Mouse (Mus musculus) intestine, postnatal 0 days (tissue): ENCODE measurements at regions not wholly inside any gene's neighbourhood (a gene's known extent, or its start where the extent isn't known, plus 50 kb on each side); places are given as distances from the start of the nearest gene placed in this dataset.
"Not testable (repeated sequence)": the region's sequence is repeated elsewhere in the genome, so short reads cannot be mapped to it uniquely, and the experiment has no call there.

ENCODE experiments used
- ATAC-seq: fragments of 200-750 bp; cut with Nextera tagmentation; 2 replicates; pipeline ENCODE4 v1.8.0; 2017; ENCODE audit warnings: mild to moderate bottlenecking, moderate TSS enrichment, moderate library complexity
- H3K27ac ChIP-seq: fragments of 300-500 bp; sonication (generic); 2 replicates; pipeline ENCODE4 v1.5.1; 2014; ENCODE audit warnings: mild to moderate bottlenecking, low read depth, low read length, moderate library complexity
- H3K27me3 ChIP-seq: fragments of 300-500 bp; sonication (generic); replicated peaks from 2 replicates; pipeline ENCODE4 v1.6.1; 2014; ENCODE audit warnings: low read length, mixed read lengths; ENCODE audit not compliant: control insufficient read depth, insufficient read depth
- H3K36me3 ChIP-seq: fragments of 300-500 bp; sonication (generic); 2 replicates; pipeline ENCODE4 v1.6.1; 2014; ENCODE audit warnings: mild to moderate bottlenecking, moderate library complexity; ENCODE audit not compliant: control insufficient read depth, insufficient read depth
- H3K4me1 ChIP-seq: fragments of 300-500 bp; sonication (generic); replicated peaks from 2 replicates; pipeline ENCODE4 v1.6.1; 2014; ENCODE audit warnings: antibody characterized with exemption, low read length, mixed read lengths; ENCODE audit not compliant: control insufficient read depth, insufficient read depth
- H3K4me2 ChIP-seq: fragments of 300-500 bp; sonication (generic); replicated peaks from 2 replicates; pipeline ENCODE4 v1.6.1; 2014; ENCODE audit warnings: low read depth, mild to moderate bottlenecking, moderate library complexity
- H3K4me3 ChIP-seq: fragments of 300-500 bp; sonication (generic); 2 replicates; pipeline ENCODE4 v1.5.1; 2014; ENCODE audit warnings: low read depth, low read length
- H3K9ac ChIP-seq: fragments of 300-500 bp; sonication (generic); 2 replicates; pipeline ENCODE4 v1.6.1; 2014; ENCODE audit warnings: mild to moderate bottlenecking, low read depth, low read length
- H3K9me3 ChIP-seq: fragments of 300-500 bp; sonication (generic); 2 replicates; pipeline ENCODE4 v1.6.1; 2016; ENCODE audit warnings: mixed run types; ENCODE audit not compliant: control insufficient read depth
- CTCF ChIP-seq: sonication (generic); IDR thresholded peaks from 2 replicates; pipeline ENCODE4 v1.5.1; 2016; ENCODE audit warnings: low read depth, mild to moderate bottlenecking, control low read depth, antibody characterized with exemption, moderate library complexity
- WGBS: fragments of 180-500 bp; shearing (Covaris S2); extraction: QIAGEN DNeasy Blood & Tissue Kit; methylation state at CpG from one replicate; pipeline ENCODE4 v1.1.7; 2014; 5-methylcytosine and 5-hydroxymethylcytosine counted together

- no peak for TF ChIP-seq CTCF
- ATAC-seq, result peak; percentile 96
- no peak overlapping the region for H3K9ac ChIP-seq
- no peaks in the 10 kb centered on the region for H3K27me3 ChIP-seq
- H3K36me3 ChIP-seq, result no peaks in the 10 kb centered on the region
- H3K27ac ChIP-seq, result peak overlapping the region; percentile 23; the same call in 1 of the 2 replicates
- no peaks in the 10 kb centered on the region for H3K9me3 ChIP-seq
- WGBS, result 41% methylated on average over 7 of the region's 7 CpGs
- no peak overlapping the region for H3K4me2 ChIP-seq
- H3K4me1 ChIP-seq, result no peaks in the 10 kb centered on the region
- H3K4me3 ChIP-seq, result no peak overlapping the region
Observed at GRCm38 (mm10) chr17:50346451-50347192, 53.2 kb upstream of the Dazl start.

- 78% methylated on average over 2 of the region's 2 CpGs for WGBS
- TF ChIP-seq CTCF, result peak; percentile 58
- not testable (repeated sequence) for H3K9me3 ChIP-seq, H3K4me2 ChIP-seq, H3K4me3 ChIP-seq, H3K36me3 ChIP-seq, ATAC-seq, H3K4me1 ChIP-seq, H3K9ac ChIP-seq, H3K27me3 ChIP-seq, H3K27ac ChIP-seq
Observed at GRCm38 (mm10) chr17:50353818-50354217, 60.4 kb upstream of the Dazl start.

- H3K4me2 ChIP-seq, result no peak overlapping the region
- H3K4me3 ChIP-seq, result no peak overlapping the region
- H3K27me3 ChIP-seq, result no peaks in the 10 kb centered on the region
- H3K36me3 ChIP-seq, result no peaks in the 10 kb centered on the region
- no peak for ATAC-seq
- no peak overlapping the region for H3K27ac ChIP-seq
- H3K4me1 ChIP-seq, result no peaks in the 10 kb centered on the region
- TF ChIP-seq CTCF, result no peak
- no peak overlapping the region for H3K9ac ChIP-seq
- 91% methylated on average over 6 of the region's 6 CpGs for WGBS
- no peaks in the 10 kb centered on the region for H3K9me3 ChIP-seq
Observed at GRCm38 (mm10) chr17:50354357-50354756, 60.9 kb upstream of the Dazl start.

DNA sequence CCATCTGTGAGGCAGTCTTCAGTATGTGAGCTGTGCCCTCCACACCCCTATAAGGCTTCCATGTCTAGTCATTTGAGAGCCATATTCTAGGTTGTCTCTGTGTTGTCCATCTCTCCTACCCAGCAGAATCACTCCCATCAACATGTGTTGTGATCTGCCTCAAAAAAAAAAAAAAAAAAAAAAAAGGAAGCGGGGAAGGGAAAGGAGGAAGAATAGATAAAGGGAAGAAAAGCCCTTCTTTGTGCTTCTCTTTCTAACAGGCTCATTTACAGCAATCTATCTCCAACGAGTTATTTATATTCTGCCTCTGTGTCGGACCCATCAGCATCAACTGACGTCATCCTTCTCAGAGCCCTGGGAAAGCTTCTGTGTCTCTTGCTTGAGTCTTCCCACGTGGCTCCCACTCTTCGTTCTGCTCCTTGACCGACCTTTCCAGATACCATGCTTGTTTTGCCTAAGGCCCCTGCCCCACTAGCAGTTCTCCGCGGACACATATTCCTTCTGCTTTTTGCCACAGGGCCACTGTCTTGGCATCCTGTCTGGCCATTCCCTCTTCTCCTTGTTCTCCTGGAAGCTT lies 68.3 kb upstream of the Dazl start:
- no peak for TF ChIP-seq CTCF
- no peak for ATAC-seq
- no peak overlapping the region for H3K27ac ChIP-seq
- no peak overlapping the region for H3K4me3 ChIP-seq
- no peaks in the 10 kb centered on the region for H3K9me3 ChIP-seq
- no peak overlapping the region for H3K4me2 ChIP-seq
- H3K4me1 ChIP-seq, result no peaks in the 10 kb centered on the region
- H3K27me3 ChIP-seq, result no peaks in the 10 kb centered on the region
- no peak overlapping the region for H3K9ac ChIP-seq
- H3K36me3 ChIP-seq, result no peaks in the 10 kb centered on the region
- 73% methylated on average over 9 of the region's 9 CpGs for WGBS

GRCm38 (mm10) chr17:50365396-50365795 lies 72.0 kb upstream of the Dazl start:
- Histone ChIP-seq H3K9me3 (no peaks in the 10 kb centered on the region), H3K27me3 (no peaks in the 10 kb centered on the region), H3K4me3 (no peak overlapping the region), H3K9ac (no peak overlapping the region), H3K36me3 (no peaks in the 10 kb centered on the region), H3K4me1 (no peaks in the 10 kb centered on the region), H3K27ac (no peak overlapping the region), H3K4me2 (no peak overlapping the region)
- WGBS, result 92% methylated on average over 7 of the region's 7 CpGs
- ATAC-seq, result no peak
- no peak for TF ChIP-seq CTCF

GRCm38 (mm10) chr17:50366181-50366580 lies 72.7 kb upstream of the Dazl start:
- Histone ChIP-seq H3K4me3 (no peak overlapping the region), H3K4me2 (no peak overlapping the region), H3K4me1 (no peaks in the 10 kb centered on the region), H3K9me3 (no peaks in the 10 kb centered on the region), H3K27ac (no peak overlapping the region), H3K9ac (no peak overlapping the region), H3K36me3 (no peaks in the 10 kb centered on the region), H3K27me3 (no peaks in the 10 kb centered on the region)
- no peak for ATAC-seq
- WGBS, result 78% methylated on average over 5 of the region's 5 CpGs
- TF ChIP-seq CTCF, result no peak
